8 mouse cellular contexts compared by ENCODE assay signal in genomic region chr14:78731852-78732616, GRCm38 (mm10). TPM values are rescaled to one million over a fixed set of nuclear protein-coding genes. Genes with fewer than 3 reads are reported as not detected.
DNase-seq lines count a peak whose midpoint lies in the region; ATAC-seq and TF ChIP-seq lines count a peak whose summit lies in the region.

No protein-coding gene starts in this region.

- peak overlapping the region; percentile 94 for H3K4me3 ChIP-seq in bone marrow macrophage, adult 2 months (ENCODE audit: insufficient read depth, low read length)
- peak overlapping the region; percentile 75 for H3K4me3 ChIP-seq in forebrain, embryonic 14.5 days (ENCODE audit: low read depth, low read length)
- peak overlapping the region; percentile 68 for H3K4me3 ChIP-seq in hindbrain, embryonic 11.5 days (ENCODE audit: low read depth, low read length)
- peak overlapping the region; percentile 77 for H3K4me3 ChIP-seq in limb, embryonic 12.5 days (replicated peaks)
- H3K4me3 ChIP-seq in midbrain, embryonic 14.5 days (replicated peaks; ENCODE audit: low read depth, low read length), result peak overlapping the region; percentile 75

- no peaks in the 10 kb centered on the region for H3K36me3 ChIP-seq in forebrain, embryonic 14.5 days (ENCODE audit: control insufficient read depth, insufficient read depth, low read length)
- no peaks in the 10 kb centered on the region for H3K36me3 ChIP-seq in hindbrain, embryonic 11.5 days (ENCODE audit: control insufficient read depth, insufficient read depth, low read length)
- H3K36me3 ChIP-seq in limb, embryonic 12.5 days, result no peaks in the 10 kb centered on the region
- no peaks in the 10 kb centered on the region for H3K36me3 ChIP-seq in midbrain, embryonic 14.5 days (ENCODE audit: control insufficient read depth, insufficient read depth, low read length)

- no peaks in the 10 kb centered on the region for H3K9me3 ChIP-seq in forebrain, embryonic 14.5 days (replicated peaks; ENCODE audit: control insufficient read depth, low read length)
- no peaks in the 10 kb centered on the region for H3K9me3 ChIP-seq in hindbrain, embryonic 11.5 days (ENCODE audit: control insufficient read depth, low read length)
- no peaks in the 10 kb centered on the region for H3K9me3 ChIP-seq in limb, embryonic 12.5 days
- no peaks in the 10 kb centered on the region for H3K9me3 ChIP-seq in midbrain, embryonic 14.5 days (ENCODE audit: control insufficient read depth, low read length)

- DNase-seq in frontal cortex, postnatal 14 days (ENCODE audit: low spot score in 2 of 2), result no peak
- DNase-seq in forebrain, embryonic 14.5 days (ENCODE audit: low spot score), result peak; percentile 59
- peak; percentile 65 for DNase-seq in hindbrain, embryonic 11.5 days (ENCODE audit: low spot score)
- DNase-seq in midbrain, embryonic 14.5 days, result peak; percentile 69
- DNase-seq in thymus, postnatal 4 days, result peak; percentile 36

- TF ChIP-seq POLR2A in bone marrow macrophage, adult 2 months (IDR thresholded peaks at IDR 0.05; ENCODE audit: borderline replicate concordance, low read depth, low read length), result no peak

- H3K27me3 ChIP-seq in forebrain, embryonic 14.5 days (replicated peaks; ENCODE audit: control insufficient read depth, insufficient read depth, low read length), result no peaks in the 10 kb centered on the region; the same call in 1 of the 2 replicates
- peaks cover 4% of the 10 kb centered on the region; the same call in 1 of the 2 replicates for H3K27me3 ChIP-seq in hindbrain, embryonic 11.5 days (ENCODE audit: control insufficient read depth, insufficient read depth, low read length)
- H3K27me3 ChIP-seq in limb, embryonic 12.5 days, result peaks cover 51% of the 10 kb centered on the region
- H3K27me3 ChIP-seq in midbrain, embryonic 14.5 days (ENCODE audit: control insufficient read depth, insufficient read depth, low read length), result peaks cover 5% of the 10 kb centered on the region; the same call in 1 of the 2 replicates

- H3K4me1 ChIP-seq in bone marrow macrophage, adult 2 months (ENCODE audit: control insufficient read depth, insufficient read depth, low read length), result peaks cover 22% of the 10 kb centered on the region
- H3K4me1 ChIP-seq in forebrain, embryonic 14.5 days (ENCODE audit: control insufficient read depth, insufficient read depth, low read length), result peaks cover 10% of the 10 kb centered on the region; the same call in 1 of the 2 replicates
- H3K4me1 ChIP-seq in hindbrain, embryonic 11.5 days (replicated peaks; ENCODE audit: control insufficient read depth, insufficient read depth, low read length), result 0 out of 2 replicates have a peak, but pooled peaks cover 2% of the 10 kb centered on the region
- peaks cover 11% of the 10 kb centered on the region for H3K4me1 ChIP-seq in limb, embryonic 12.5 days (replicated peaks)
- peaks cover 8% of the 10 kb centered on the region; the same call in 1 of the 2 replicates for H3K4me1 ChIP-seq in midbrain, embryonic 14.5 days (ENCODE audit: control insufficient read depth, insufficient read depth, low read length)

- peak; percentile 9; the same call in 1 of the 2 replicates for ATAC-seq in frontal cortex, adult (ENCODE audit: low TSS enrichment)
- ATAC-seq in forebrain, embryonic 14.5 days, result peak; percentile 75
- peak; percentile 68 for ATAC-seq in hindbrain, embryonic 11.5 days (ENCODE audit: low FRiP score)
- ATAC-seq in limb, embryonic 12.5 days (ENCODE audit: insufficient number of reproducible peaks, insufficient read depth, low FRiP score, low TSS enrichment, low read depth), result peak; percentile 37; the same call in 1 of the 2 replicates
- peak; percentile 53 for ATAC-seq in midbrain, embryonic 14.5 days (ENCODE audit: low FRiP score, low TSS enrichment)

- H3K9ac ChIP-seq in forebrain, embryonic 14.5 days (ENCODE audit: low read length), result peak overlapping the region; percentile 80
- peak overlapping the region; percentile 84 for H3K9ac ChIP-seq in hindbrain, embryonic 11.5 days (ENCODE audit: low read depth, low read length)
- peak overlapping the region; percentile 78 for H3K9ac ChIP-seq in limb, embryonic 12.5 days (replicated peaks)
- H3K9ac ChIP-seq in midbrain, embryonic 14.5 days (replicated peaks; ENCODE audit: low read length), result peak overlapping the region; percentile 90

- no peak for TF ChIP-seq CTCF in bone marrow macrophage, adult 2 months (IDR thresholded peaks at IDR 0.05; ENCODE audit: low read depth, low read length)

- peak overlapping the region; percentile 34 for H3K27ac ChIP-seq in bone marrow macrophage, adult 2 months (ENCODE audit: insufficient read depth, low read depth, low read length)
- peak overlapping the region; percentile 70; the same call in 1 of the 2 replicates for H3K27ac ChIP-seq in forebrain, embryonic 14.5 days (ENCODE audit: low read depth, low read length)
- peak overlapping the region; percentile 72; the same call in 1 of the 2 replicates for H3K27ac ChIP-seq in hindbrain, embryonic 11.5 days (ENCODE audit: low read depth, low read length)
- no peak overlapping the region for H3K27ac ChIP-seq in limb, embryonic 12.5 days
- peak overlapping the region; percentile 88 for H3K27ac ChIP-seq in midbrain, embryonic 14.5 days (replicated peaks; ENCODE audit: low read depth, low read length)

- 1% methylated on average over 48 of the region's 90 CpGs for WGBS in forebrain, embryonic 14.5 days
- WGBS in hindbrain, embryonic 11.5 days, result under 1% methylated on average over 45 of the region's 90 CpGs
- WGBS in limb, embryonic 12.5 days, result under 1% methylated on average over 43 of the region's 90 CpGs
- under 1% methylated on average over 71 of the region's 90 CpGs for WGBS in midbrain, embryonic 14.5 days

- peak overlapping the region; percentile 99 for H3K4me2 ChIP-seq in forebrain, embryonic 14.5 days (ENCODE audit: low read length)
- H3K4me2 ChIP-seq in hindbrain, embryonic 11.5 days (replicated peaks; ENCODE audit: low read depth, low read length), result peak overlapping the region; percentile 93
- peak overlapping the region; percentile 97 for H3K4me2 ChIP-seq in limb, embryonic 12.5 days
- H3K4me2 ChIP-seq in midbrain, embryonic 14.5 days (ENCODE audit: low read length), result peak overlapping the region; percentile 86

RNA-seq across cellular contexts. Expression of gene Dgkh, which starts 0.5 kb away (rescaled TPM):
- 6.6 and 6.8 TPM in 2 replicates for polyA plus RNA-seq in bone marrow macrophage, adult 2 months (2012; ENCODE audit: insufficient read depth, insufficient read length, missing spikeins)
- polyA plus RNA-seq in forebrain, embryonic 14.5 days (2014; fragmentation: Nextera tagmentation; extraction: Ambion mirVana), result 1.5 and 2.1 TPM in 2 replicates
- polyA plus RNA-seq in hindbrain, embryonic 11.5 days (2014; fragmentation: Nextera tagmentation; extraction: Ambion mirVana), result 2.1 and 2.2 TPM in 2 replicates
- polyA plus RNA-seq in limb, embryonic 12.5 days (2016; fragmentation: Nextera tagmentation; extraction: Ambion mirVana), result 1.1 and 2.6 TPM in 2 replicates
- 2.9 and 3.1 TPM in 2 replicates for polyA plus RNA-seq in midbrain, embryonic 14.5 days (2014; fragmentation: Nextera tagmentation; extraction: Ambion mirVana)

Comparison
In these comparisons a context has a peak if more than half of its experiments do, and no peak if none do; other contexts are left out.
1. ATAC-seq: peak in every context shown above with its lines; median percentile 75 in forebrain, embryonic 14.5 days; 68 in hindbrain, embryonic 11.5 days; 53 in midbrain, embryonic 14.5 days; 37 in limb, embryonic 12.5 days; 9 in frontal cortex, adult.
2. DNase-seq: peak in forebrain, embryonic 14.5 days (single experiment), hindbrain, embryonic 11.5 days (single experiment), midbrain, embryonic 14.5 days (single experiment) and thymus, postnatal 4 days (single experiment); none in frontal cortex, postnatal 14 days (0 of 2).
3. Peak in every context shown above with its lines, with median percentiles within 50 percentile points of each other: H3K4me3 ChIP-seq, H3K4me2 ChIP-seq and H3K9ac ChIP-seq.